Mouse (Mus musculus) midbrain, embryonic 16.5 days (tissue): Measurements from ENCODE around the gene Cd55. TPM values are rescaled to one million over a fixed set of nuclear protein-coding genes. Genes with fewer than 3 reads are reported as not detected.

ENCODE experiments used
- ATAC-seq: fragments of 200-750 bp; cut with Nextera tagmentation; 2 replicates; pipeline ENCODE4 v1.8.0; 2017; ENCODE audit warnings: moderate TSS enrichment
- H3K27ac ChIP-seq: fragments of 300-500 bp; sonication (generic); 2 replicates; pipeline ENCODE4 v1.5.1; 2014; ENCODE audit warnings: mild to moderate bottlenecking, low read length, mixed read lengths
- H3K27me3 ChIP-seq: fragments of 300-500 bp; sonication (generic); 2 replicates; pipeline ENCODE4 v1.6.1; 2014; ENCODE audit warnings: low read depth, low read length, mixed read lengths; ENCODE audit not compliant: control insufficient read depth, insufficient read depth
- H3K36me3 ChIP-seq: fragments of 300-500 bp; sonication (generic); 2 replicates; pipeline ENCODE4 v1.6.1; 2014; ENCODE audit warnings: mild to moderate bottlenecking, low read length, moderate library complexity, mixed read lengths; ENCODE audit not compliant: control insufficient read depth, insufficient read depth
- H3K4me1 ChIP-seq: fragments of 300-500 bp; sonication (generic); 2 replicates; pipeline ENCODE4 v1.6.1; 2014; ENCODE audit warnings: mild to moderate bottlenecking, low read length, mixed read lengths; ENCODE audit not compliant: control insufficient read depth, insufficient read depth
- H3K4me2 ChIP-seq: fragments of 300-500 bp; sonication (generic); 2 replicates; pipeline ENCODE4 v1.6.1; 2014; ENCODE audit warnings: mild to moderate bottlenecking, low read length, mixed read lengths
- H3K4me3 ChIP-seq: fragments of 300-500 bp; sonication (generic); 2 replicates; pipeline ENCODE4 v1.5.1; 2014; ENCODE audit warnings: low read depth, mild to moderate bottlenecking, low read length, moderate library complexity, mixed read lengths
- H3K9ac ChIP-seq: fragments of 300-500 bp; sonication (generic); 2 replicates; pipeline ENCODE4 v1.6.1; 2014; ENCODE audit warnings: low read depth, low read length, mixed read lengths
- H3K9me3 ChIP-seq: fragments of 300-500 bp; sonication (generic); replicated peaks from 2 replicates; pipeline ENCODE4 v1.6.1; 2014; ENCODE audit warnings: mild to moderate bottlenecking, low read length, mixed read lengths; ENCODE audit not compliant: control insufficient read depth, poor library complexity, severe bottlenecking
- WGBS: fragments of 180-500 bp; shearing (Covaris S2); extraction: QIAGEN DNeasy Blood & Tissue Kit; methylation state at CpG from one replicate; pipeline ENCODE4 v1.1.7; 2014; 5-methylcytosine and 5-hydroxymethylcytosine counted together
- polyA plus RNA-seq: library from polyadenylated mRNA; unstranded; fragments of >200 nt; fragmentation: Nextera tagmentation; extraction: Ambion mirVana; gene quantifications from 2 replicates; pipeline ENCODE4 v1.2.1, GENCODE M21; 2015

Gene Cd55
- 11.4 and 15.5 TPM in 2 replicates for polyA plus RNA-seq

- Histone ChIP-seq H3K27me3 (no peaks in the 10 kb centered on the region), H3K9me3 (no peaks in the 10 kb centered on the region), H3K9ac (peak within 1 kb of the TSS; percentile 92), H3K4me1 (no peaks in the 10 kb centered on the region; the same call in 1 of the 2 replicates), H3K27ac (peak within 1 kb of the TSS; percentile 81), H3K4me2 (peak within 1 kb of the TSS; percentile 82), H3K4me3 (peak within 1 kb of the TSS; percentile 86), H3K36me3 (no peaks in the 10 kb centered on the region)
- peak; percentile 97 for ATAC-seq
- under 1% methylated on average over 45 of the region's 45 CpGs for WGBS
Observed at GRCm38 (mm10) chr1:130462084-130462861, at the start of gene Cd55. Cd55 (minus strand) TSS chr1:130462744.

GRCm38 (mm10) chr1:130511823-130512370 lies 49.4 kb upstream of the Cd55 start:
- no peaks in the 10 kb centered on the region for H3K9me3 ChIP-seq
- ATAC-seq, result no peak
- no peaks in the 10 kb centered on the region for H3K4me1 ChIP-seq
- H3K36me3 ChIP-seq, result no peaks in the 10 kb centered on the region
- H3K4me2 ChIP-seq, result no peak overlapping the region
- no peak overlapping the region for H3K4me3 ChIP-seq
- no peak overlapping the region for H3K27ac ChIP-seq
- WGBS, result 88% methylated on average over 3 of the region's 3 CpGs
- H3K9ac ChIP-seq, result no peak overlapping the region
- no peaks in the 10 kb centered on the region for H3K27me3 ChIP-seq

GRCm38 (mm10) chr1:130508957-130509350 lies 46.4 kb upstream of the Cd55 start:
- WGBS, result 56% methylated on average over 2 of the region's 2 CpGs
- 0 out of 2 replicates have a peak, but pooled peaks cover 2% of the 10 kb centered on the region for H3K9me3 ChIP-seq
- ATAC-seq, result no peak
- no peaks in the 10 kb centered on the region for H3K27me3 ChIP-seq
- no peak overlapping the region for H3K27ac ChIP-seq
- no peak overlapping the region for H3K4me3 ChIP-seq
- no peaks in the 10 kb centered on the region for H3K36me3 ChIP-seq
- no peaks in the 10 kb centered on the region for H3K4me1 ChIP-seq
- H3K9ac ChIP-seq, result no peak overlapping the region
- H3K4me2 ChIP-seq, result no peak overlapping the region

GRCm38 (mm10) chr1:130508030-130508956 lies 45.7 kb upstream of the Cd55 start:
- ATAC-seq, result no peak

GRCm38 (mm10) chr1:130507408-130507807 lies 44.9 kb upstream of the Cd55 start:
- WGBS, result 79% methylated on average over 2 of the region's 2 CpGs
- Histone ChIP-seq H3K9me3 (0 out of 2 replicates have a peak, but pooled peaks cover 2% of the 10 kb centered on the region), H3K4me3 (no peak overlapping the region), H3K4me2 (no peak overlapping the region), H3K27ac (no peak overlapping the region), H3K4me1 (no peaks in the 10 kb centered on the region), H3K27me3 (no peaks in the 10 kb centered on the region), H3K9ac (no peak overlapping the region), H3K36me3 (no peaks in the 10 kb centered on the region)
- no peak for ATAC-seq

More at GRCm38 (mm10) chr1:130508030-130508956, 45.7 kb upstream of the Cd55 start:
- H3K27ac ChIP-seq, result no peak overlapping the region
- no peak overlapping the region for H3K4me2 ChIP-seq
- H3K4me3 ChIP-seq, result no peak overlapping the region
- WGBS, result 60% methylated on average over 6 of the region's 6 CpGs
- no peaks in the 10 kb centered on the region for H3K4me1 ChIP-seq
- H3K9me3 ChIP-seq, result 0 out of 2 replicates have a peak, but pooled peaks cover 2% of the 10 kb centered on the region
- H3K9ac ChIP-seq, result no peak overlapping the region
- H3K27me3 ChIP-seq, result no peaks in the 10 kb centered on the region
- H3K36me3 ChIP-seq, result no peaks in the 10 kb centered on the region

GRCm38 (mm10) chr1:130499962-130500361 lies 37.4 kb upstream of the Cd55 start:
- ATAC-seq, result no peak
- no peaks in the 10 kb centered on the region for H3K36me3 ChIP-seq
- H3K27me3 ChIP-seq, result no peaks in the 10 kb centered on the region
- no peak overlapping the region for H3K4me3 ChIP-seq
- H3K9ac ChIP-seq, result no peak overlapping the region
- no peaks in the 10 kb centered on the region for H3K4me1 ChIP-seq
- 76% methylated on average over 2 of the region's 2 CpGs for WGBS
- 0 out of 2 replicates have a peak, but pooled peaks cover 2% of the 10 kb centered on the region for H3K9me3 ChIP-seq
- H3K4me2 ChIP-seq, result no peak overlapping the region
- no peak overlapping the region for H3K27ac ChIP-seq

- no peak for ATAC-seq
- no peaks in the 10 kb centered on the region for H3K9me3 ChIP-seq
- no peak overlapping the region for H3K4me3 ChIP-seq
- no peaks in the 10 kb centered on the region for H3K27me3 ChIP-seq
- no peak overlapping the region for H3K4me2 ChIP-seq
- no peak overlapping the region for H3K9ac ChIP-seq
- H3K36me3 ChIP-seq, result no peaks in the 10 kb centered on the region
- no peaks in the 10 kb centered on the region for H3K4me1 ChIP-seq
- no peak overlapping the region for H3K27ac ChIP-seq
Observed at GRCm38 (mm10) chr1:130498331-130498730, 35.8 kb upstream of the Cd55 start.

GRCm38 (mm10) chr1:130486816-130487545 lies 24.4 kb upstream of the Cd55 start:
- Histone ChIP-seq H3K27ac (no peak overlapping the region), H3K27me3 (no peaks in the 10 kb centered on the region), H3K4me2 (no peak overlapping the region), H3K4me1 (no peaks in the 10 kb centered on the region), H3K4me3 (no peak overlapping the region), H3K9ac (no peak overlapping the region), H3K9me3 (peaks cover 3% of the 10 kb centered on the region; the same call in 1 of the 2 replicates), H3K36me3 (no peaks in the 10 kb centered on the region)
- ATAC-seq, result no peak
- WGBS, result 87% methylated on average over 10 of the region's 10 CpGs
